11 mouse cellular contexts compared by ENCODE assay signal in the genomic region with DNA sequence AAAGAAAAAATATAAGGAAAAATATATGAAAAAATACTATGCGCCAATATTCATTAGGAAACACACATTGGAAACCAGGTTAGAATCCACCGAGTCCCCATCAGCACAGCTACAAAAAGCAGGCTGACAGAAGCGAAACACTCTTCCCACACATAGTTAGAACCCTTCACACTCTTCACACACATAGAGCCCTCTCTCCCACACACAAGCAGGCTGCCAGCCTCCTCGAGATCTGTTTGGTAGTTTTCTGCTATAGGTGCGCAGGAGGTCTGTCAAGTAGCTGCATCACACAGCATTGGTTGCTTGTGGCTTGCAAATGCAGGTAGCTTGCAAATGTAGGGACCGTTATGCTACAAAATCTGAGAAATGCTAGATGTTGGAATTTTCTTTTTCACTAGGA.
"Had no signal": no experiment of that assay in that cellular context is flagged by ENCODE, and none has a peak within 500 bp of the region (broad histone marks: within the 10 kb centered on the region; RNA-seq: fewer than 3 reads in every experiment).

No protein-coding gene starts in this region.

- DNase-seq: kidney, adult 11 months; kidney, adult 8-10 months; kidney, postnatal 10 days; kidney, postnatal 36 days; layer of hippocampus, postnatal 36 days; liver, postnatal 0 days; lung, embryonic 14.5 days; retina, postnatal 1 day; thymus, adult 2 months; thymus, postnatal 14 days; thymus, postnatal 4 days had no signal
